Mouse (Mus musculus) megakaryocyte, embryonic 14.5 days (primary cell): ENCODE data around the gene Zscan4-ps2. TPM values are rescaled to one million over a fixed set of nuclear protein-coding genes. Genes with fewer than 3 reads are reported as not detected.
"Not testable (repeated sequence)": the region's sequence is repeated elsewhere in the genome, so short reads cannot be mapped to it uniquely, and the experiment has no call there.

Experiments used
- H3K27me3 ChIP-seq: replicated peaks from 2 replicates; pipeline ENCODE3; 2012; ENCODE audit warnings: inconsistent platforms
- H3K36me3 ChIP-seq: replicated peaks from 2 replicates; pipeline ENCODE3; 2012; ENCODE audit warnings: low read length, inconsistent platforms, mixed read lengths
- H3K4me1 ChIP-seq: 2 replicates; pipeline ENCODE4 v1.6.1; 2012; ENCODE audit warnings: inconsistent platforms
- H3K4me3 ChIP-seq: replicated peaks from 2 replicates; pipeline ENCODE3; 2012; ENCODE audit warnings: moderate library complexity, mild to moderate bottlenecking, inconsistent platforms
- H3K9me3 ChIP-seq: 2 replicates; pipeline ENCODE4 v1.6.1; 2012; ENCODE audit warnings: inconsistent platforms
- polyA plus RNA-seq: library from polyadenylated mRNA; stranded (reverse); fragments of >175 nt; gene quantifications from 2 replicates; pipeline ENCODE4 v1.2.3, GENCODE M21; 2012; ENCODE audit warnings: low replicate concordance; ENCODE audit not compliant: insufficient read depth

Zscan4-ps2 gene
- not detected in 2 replicates for polyA plus RNA-seq

DNA sequence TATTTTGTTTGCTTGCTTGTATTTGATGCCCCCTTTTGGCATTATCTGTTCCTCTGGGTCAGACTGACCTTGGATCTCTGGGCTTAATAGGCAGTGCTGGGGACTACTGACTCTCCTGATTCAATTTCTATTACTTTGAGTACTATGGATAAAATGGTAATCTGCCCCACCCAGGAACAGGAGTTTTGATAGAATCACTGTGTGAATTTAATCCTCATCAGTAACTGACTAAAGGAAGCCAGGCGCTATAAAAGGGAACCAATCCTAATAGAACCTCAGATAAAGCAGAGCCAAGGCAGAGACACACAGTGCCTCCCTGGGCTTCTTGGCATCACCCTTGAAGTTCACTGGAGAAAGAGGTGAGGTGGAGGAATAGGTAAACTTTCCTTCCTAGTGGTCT, at the start of gene Zscan4-ps2:
Gene Zscan4-ps2 (plus strand): TSS at position 301 of the 400 bp plus-strand sequence.
- H3K4me3 ChIP-seq, H3K9me3 ChIP-seq, H3K27me3 ChIP-seq, H3K4me1 ChIP-seq, H3K36me3 ChIP-seq: not testable (repeated sequence)

Other genes with a start within 250 kb of the Zscan4-ps2 start
- gene Zscan4e, start 203.6 kb upstream of the Zscan4-ps2 start, polyA plus RNA-seq, result not detected in 2 replicates
- not detected in 2 replicates for gene Zscan4f, start 116.4 kb upstream of the Zscan4-ps2 start, polyA plus RNA-seq
- not detected in 2 replicates for gene Zscan4-ps3, start 95.0 kb downstream of the Zscan4-ps2 start, polyA plus RNA-seq
- gene Vmn1r72, start 165.8 kb downstream of the Zscan4-ps2 start, polyA plus RNA-seq, result not detected in 2 replicates
- gene Vmn1r73, start 216.0 kb downstream of the Zscan4-ps2 start, polyA plus RNA-seq, result 0.03 TPM in 1 of 2 replicates, not detected in the other